Mouse (Mus musculus) liver, adult 10 weeks (tissue): ENCODE measurements around the gene Dnah17. TPM values are rescaled to one million over a fixed set of nuclear protein-coding genes. Genes with fewer than 3 reads are reported as not detected.

Experiments used
- polyA plus RNA-seq: library from polyadenylated mRNA; stranded (reverse); fragments of 350-450 nt; fragmentation: Illumina TruSeq; extraction: RNeasy Lipid Tissue Mini Kit (QIAGEN cat#74804); gene quantifications from one replicate; pipeline ENCODE4 v1.2.3, GENCODE M21; 2014; ENCODE audit warnings: low read depth, low replicate concordance

The Dnah17 gene
- polyA plus RNA-seq: not detected

GRCm38 (mm10) chr11:118130534-118130933 lies at the start of gene Dnah17:
Dnah17 (minus strand) TSS chr11:118130634.

GRCm38 (mm10) chr11:117986126-117987031 lies 144.1 kb downstream of the Dnah17 start, which contains the start of gene Pgs1:
Pgs1 (plus strand) TSS chr11:117986292.

Other genes starting within 250 kb of the Dnah17 start
- gene Socs3, start 160.6 kb downstream of the Dnah17 start, polyA plus RNA-seq: 4.7 TPM
- gene Pgs1, start 144.3 kb downstream of the Dnah17 start, polyA plus RNA-seq: 1.5 TPM
- gene Cyth1, start 118.0 kb upstream of the Dnah17 start, polyA plus RNA-seq: 23.0 TPM
- 1.6 TPM for gene Usp36, start 159.6 kb upstream of the Dnah17 start, polyA plus RNA-seq
- gene Cep295nl, start 211.9 kb upstream of the Dnah17 start, polyA plus RNA-seq: not detected
- 6.0 TPM for gene Timp2, start 225.1 kb upstream of the Dnah17 start, polyA plus RNA-seq